Mouse (Mus musculus) cortical plate, adult 2 months (tissue): ENCODE results near the gene Zfp46.

Source experiments
- CTCF ChIP-seq: fragments of 200-500 bp; IDR thresholded peaks from 2 replicates; pipeline ENCODE4 v1.5.1; 2011; ENCODE audit warnings: mild to moderate bottlenecking, control low read depth, low read length; ENCODE audit not compliant: insufficient read depth; ENCODE audit errors: extremely low read depth
- POLR2A ChIP-seq: fragments of 200-500 bp; IDR thresholded peaks from 2 replicates; pipeline ENCODE4 v1.6.1; 2011; ENCODE audit warnings: mild to moderate bottlenecking, low read length, control low read depth; ENCODE audit not compliant: insufficient read depth; ENCODE audit errors: extremely low read depth

DNA sequence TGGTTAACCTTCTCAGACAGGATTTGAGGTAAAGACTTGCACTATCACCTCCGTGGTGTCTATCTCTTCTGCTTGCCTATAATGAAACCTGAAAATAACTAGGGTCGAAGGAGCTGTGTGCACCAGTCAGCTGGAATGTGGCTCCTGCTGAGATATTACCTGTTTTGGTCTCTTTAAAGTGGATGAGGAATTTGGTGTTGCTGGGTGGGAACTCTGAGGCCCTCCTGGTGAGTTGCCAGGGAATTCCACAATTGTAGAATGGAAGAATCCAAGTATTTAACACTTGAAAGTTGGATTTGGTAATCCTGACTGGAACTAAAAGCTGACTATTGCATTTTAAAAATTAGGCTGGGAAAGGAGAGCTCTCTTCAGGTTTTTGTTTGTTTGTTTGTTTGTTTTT lies 19.7 kb downstream of the Zfp46 start:
- TF ChIP-seq CTCF (no peak), POLR2A (no peak)
